Mouse (Mus musculus) kidney, embryonic 15.5 days (tissue): Measurements from ENCODE around the gene Scel. TPM values are rescaled to one million over a fixed set of nuclear protein-coding genes. Genes with fewer than 3 reads are reported as not detected.

Experiments
- ATAC-seq: fragments of 200-750 bp; cut with Nextera tagmentation; replicated peaks from 2 replicates; pipeline ENCODE4 v1.8.0; 2017; ENCODE audit warnings: moderate TSS enrichment; ENCODE audit not compliant: low FRiP score
- H3K27ac ChIP-seq: fragments of 300-500 bp; sonication (generic); 2 replicates; pipeline ENCODE4 v1.5.1; 2015; ENCODE audit warnings: mild to moderate bottlenecking, inconsistent platforms
- H3K27me3 ChIP-seq: fragments of 300-500 bp; sonication (generic); 2 replicates; pipeline ENCODE4 v1.6.1; 2015; ENCODE audit warnings: inconsistent platforms
- H3K36me3 ChIP-seq: fragments of 300-500 bp; sonication (generic); 2 replicates; pipeline ENCODE4 v1.6.1; 2015; ENCODE audit warnings: inconsistent platforms
- H3K4me1 ChIP-seq: fragments of 300-500 bp; sonication (generic); 2 replicates; pipeline ENCODE4 v1.6.1; 2015; ENCODE audit warnings: inconsistent platforms
- H3K4me2 ChIP-seq: fragments of 300-500 bp; sonication (generic); 2 replicates; pipeline ENCODE4 v1.6.1; 2015; ENCODE audit warnings: moderate library complexity, mild to moderate bottlenecking, inconsistent platforms
- H3K4me3 ChIP-seq: fragments of 300-500 bp; sonication (generic); replicated peaks from 2 replicates; pipeline ENCODE4 v1.5.1; 2015; ENCODE audit warnings: mild to moderate bottlenecking, inconsistent platforms
- H3K9ac ChIP-seq: fragments of 300-500 bp; sonication (generic); 2 replicates; pipeline ENCODE4 v1.6.1; 2015; ENCODE audit warnings: mild to moderate bottlenecking, inconsistent platforms
- H3K9me3 ChIP-seq: fragments of 300-500 bp; sonication (generic); replicated peaks from 2 replicates; pipeline ENCODE4 v1.6.1; 2016; ENCODE audit warnings: inconsistent platforms
- WGBS: fragments of 180-500 bp; shearing (Covaris S2); methylation state at CpG from one replicate; pipeline ENCODE4 v1.1.7; 2015; ENCODE audit warnings: mixed read lengths; 5-methylcytosine and 5-hydroxymethylcytosine counted together
- polyA plus RNA-seq: library from polyadenylated mRNA; unstranded; fragments of >200 nt; fragmentation: Nextera tagmentation; extraction: Ambion mirVana; gene quantifications from 2 replicates; pipeline ENCODE4 v1.2.1, GENCODE M21; 2015

The Scel gene
- polyA plus RNA-seq, 1 experiment from 2014 or later = 2.8 TPM

- H3K4me2 ChIP-seq = no peak overlapping the region
- no peak for ATAC-seq
- 87% methylated on average over 1 of the region's 1 CpGs for WGBS
- no peaks in the 10 kb centered on the region for H3K36me3 ChIP-seq
- H3K4me1 ChIP-seq = no peaks in the 10 kb centered on the region
- H3K9me3 ChIP-seq = no peaks in the 10 kb centered on the region
- H3K4me3 ChIP-seq = no peak overlapping the region
- H3K9ac ChIP-seq = no peak overlapping the region
- no peaks in the 10 kb centered on the region for H3K27me3 ChIP-seq
- no peak overlapping the region for H3K27ac ChIP-seq
Measured at GRCm38 (mm10) chr14:103526286-103526685, 13.1 kb downstream of the Scel start.

- no peak overlapping the region for H3K27ac ChIP-seq
- no peaks in the 10 kb centered on the region for H3K27me3 ChIP-seq
- no peaks in the 10 kb centered on the region for H3K4me1 ChIP-seq
- 73% methylated on average over 13 of the region's 13 CpGs for WGBS
- no peak overlapping the region for H3K4me2 ChIP-seq
- no peak overlapping the region for H3K9ac ChIP-seq
- H3K36me3 ChIP-seq = no peaks in the 10 kb centered on the region
- ATAC-seq = no peak
- no peak overlapping the region for H3K4me3 ChIP-seq
- H3K9me3 ChIP-seq = no peaks in the 10 kb centered on the region
Measured at GRCm38 (mm10) chr14:103529733-103530367, 16.7 kb downstream of the Scel start.

- no peak overlapping the region for H3K4me3 ChIP-seq
- 89% methylated on average over 11 of the region's 11 CpGs for WGBS
- no peak overlapping the region for H3K4me2 ChIP-seq
- H3K9me3 ChIP-seq = no peaks in the 10 kb centered on the region
- H3K9ac ChIP-seq = no peak overlapping the region
- no peak for ATAC-seq
- H3K27me3 ChIP-seq = no peaks in the 10 kb centered on the region
- H3K4me1 ChIP-seq = no peaks in the 10 kb centered on the region
- no peaks in the 10 kb centered on the region for H3K36me3 ChIP-seq
- no peak overlapping the region for H3K27ac ChIP-seq
Measured at GRCm38 (mm10) chr14:103531722-103532341, 18.7 kb downstream of the Scel start.

- ATAC-seq = no peak
- H3K4me1 ChIP-seq = no peaks in the 10 kb centered on the region
- 85% methylated on average over 8 of the region's 8 CpGs for WGBS
Measured at GRCm38 (mm10) chr14:103535511-103536024, 22.4 kb downstream of the Scel start.

GRCm38 (mm10) chr14:103536334-103536733, 23.2 kb downstream of the Scel start:
- no peak for ATAC-seq
- Histone ChIP-seq H3K27ac (no peak overlapping the region), H3K27me3 (no peaks in the 10 kb centered on the region), H3K4me3 (no peak overlapping the region), H3K9me3 (no peaks in the 10 kb centered on the region), H3K36me3 (no peaks in the 10 kb centered on the region), H3K4me1 (no peaks in the 10 kb centered on the region), H3K9ac (no peak overlapping the region), H3K4me2 (no peak overlapping the region)
- 36% methylated on average over 10 of the region's 10 CpGs for whole genome bisulfite sequencing

More at GRCm38 (mm10) chr14:103535511-103536024, 22.4 kb downstream of the Scel start:
- Histone ChIP-seq H3K36me3 (no peaks in the 10 kb centered on the region), H3K27me3 (no peaks in the 10 kb centered on the region), H3K27ac (no peak overlapping the region), H3K9me3 (no peaks in the 10 kb centered on the region), H3K4me3 (no peak overlapping the region), H3K9ac (no peak overlapping the region), H3K4me2 (no peak overlapping the region)

GRCm38 (mm10) chr14:103537355-103538056, 24.4 kb downstream of the Scel start:
- Histone ChIP-seq H3K36me3 (no peaks in the 10 kb centered on the region), H3K27ac (no peak overlapping the region)

GRCm38 (mm10) chr14:103539796-103540195, 26.7 kb downstream of the Scel start:
- Histone ChIP-seq H3K27ac (no peak overlapping the region), H3K4me3 (no peak overlapping the region), H3K36me3 (no peaks in the 10 kb centered on the region), H3K27me3 (no peaks in the 10 kb centered on the region), H3K9me3 (no peaks in the 10 kb centered on the region), H3K9ac (no peak overlapping the region), H3K4me1 (no peaks in the 10 kb centered on the region), H3K4me2 (no peak overlapping the region)
- no peak for ATAC-seq
- 63% methylated on average over 4 of the region's 4 CpGs for WGBS

More at GRCm38 (mm10) chr14:103537355-103538056, 24.4 kb downstream of the Scel start:
- ATAC-seq = no peak
- Histone ChIP-seq H3K4me3 (no peak overlapping the region), H3K9ac (no peak overlapping the region), H3K27me3 (no peaks in the 10 kb centered on the region), H3K4me2 (no peak overlapping the region), H3K9me3 (no peaks in the 10 kb centered on the region), H3K4me1 (no peaks in the 10 kb centered on the region)
- 14% methylated on average over 13 of the region's 13 CpGs for WGBS

GRCm38 (mm10) chr14:103541679-103542078, 28.5 kb downstream of the Scel start:
- Histone ChIP-seq H3K27ac (no peak overlapping the region), H3K9ac (no peak overlapping the region)
- WGBS = 69% methylated on average over 5 of the region's 5 CpGs

GRCm38 (mm10) chr14:103543304-103544079, 30.4 kb downstream of the Scel start:
- Histone ChIP-seq H3K4me1 (no peaks in the 10 kb centered on the region), H3K27me3 (no peaks in the 10 kb centered on the region), H3K27ac (no peak overlapping the region), H3K4me2 (no peak overlapping the region), H3K4me3 (no peak overlapping the region), H3K36me3 (no peaks in the 10 kb centered on the region), H3K9ac (no peak overlapping the region), H3K9me3 (no peaks in the 10 kb centered on the region)
- 58% methylated on average over 4 of the region's 4 CpGs for WGBS
- ATAC-seq = no peak

More at GRCm38 (mm10) chr14:103541679-103542078, 28.5 kb downstream of the Scel start:
- Histone ChIP-seq H3K9me3 (no peaks in the 10 kb centered on the region), H3K4me3 (no peak overlapping the region), H3K4me1 (no peaks in the 10 kb centered on the region), H3K4me2 (no peak overlapping the region), H3K36me3 (no peaks in the 10 kb centered on the region), H3K27me3 (no peaks in the 10 kb centered on the region)
- ATAC-seq = no peak

- Histone ChIP-seq H3K4me3 (no peak overlapping the region), H3K4me2 (no peak overlapping the region), H3K27me3 (no peaks in the 10 kb centered on the region), H3K4me1 (no peaks in the 10 kb centered on the region), H3K9ac (no peak overlapping the region), H3K9me3 (no peaks in the 10 kb centered on the region), H3K27ac (no peak overlapping the region), H3K36me3 (no peaks in the 10 kb centered on the region)
- WGBS = 75% methylated on average over 8 of the region's 8 CpGs
- no peak for ATAC-seq
Measured at GRCm38 (mm10) chr14:103545734-103546133, 32.6 kb downstream of the Scel start.

GRCm38 (mm10) chr14:103546246-103546645, 33.1 kb downstream of the Scel start:
- no peaks in the 10 kb centered on the region for H3K9me3 ChIP-seq
- no peaks in the 10 kb centered on the region for H3K36me3 ChIP-seq
- no peak overlapping the region for H3K4me3 ChIP-seq
- WGBS = 88% methylated on average over 12 of the region's 12 CpGs
- H3K9ac ChIP-seq = no peak overlapping the region
- H3K27ac ChIP-seq = no peak overlapping the region
- ATAC-seq = no peak
- H3K4me1 ChIP-seq = no peaks in the 10 kb centered on the region
- H3K27me3 ChIP-seq = no peaks in the 10 kb centered on the region
- H3K4me2 ChIP-seq = no peak overlapping the region
